Mouse (Mus musculus) lung, embryonic 14.5 days (tissue): Measurements from ENCODE around the gene Vamp8. TPM values are rescaled to one million over a fixed set of nuclear protein-coding genes. Genes with fewer than 3 reads are reported as not detected.

ENCODE experiments used
- ATAC-seq: fragments of 200-750 bp; cut with Nextera tagmentation; 2 replicates; pipeline ENCODE4 v1.8.0; 2017; ENCODE audit warnings: mild to moderate bottlenecking, moderate TSS enrichment, moderate library complexity; ENCODE audit not compliant: insufficient read depth
- DNase-seq: peaks from one replicate; pipeline ENCODE4 v3.0.0-alpha.2; 2015
- H3K27ac ChIP-seq: fragments of 300-500 bp; sonication (generic); 2 replicates; pipeline ENCODE4 v1.5.1; 2014; ENCODE audit warnings: low read depth, mild to moderate bottlenecking, moderate library complexity
- H3K27me3 ChIP-seq: fragments of 300-500 bp; sonication (generic); 2 replicates; pipeline ENCODE4 v1.6.1; 2014; ENCODE audit warnings: low read length, control low read depth; ENCODE audit not compliant: insufficient read depth
- H3K36me3 ChIP-seq: fragments of 300-500 bp; sonication (generic); 2 replicates; pipeline ENCODE4 v1.6.1; 2014; ENCODE audit warnings: control low read depth; ENCODE audit not compliant: insufficient read depth
- H3K4me1 ChIP-seq: fragments of 300-500 bp; sonication (generic); 2 replicates; pipeline ENCODE4 v1.6.1; 2014; ENCODE audit warnings: antibody characterized with exemption, control low read depth; ENCODE audit not compliant: insufficient read depth
- H3K4me2 ChIP-seq: fragments of 300-500 bp; sonication (generic); 2 replicates; pipeline ENCODE4 v1.6.1; 2014; ENCODE audit warnings: mild to moderate bottlenecking
- H3K4me3 ChIP-seq: fragments of 300-500 bp; sonication (generic); 2 replicates; pipeline ENCODE4 v1.5.1; 2014; ENCODE audit warnings: low read depth, low read length
- H3K9ac ChIP-seq: fragments of 300-500 bp; sonication (generic); 2 replicates; pipeline ENCODE4 v1.6.1; 2014
- H3K9me3 ChIP-seq: fragments of 300-500 bp; sonication (generic); 2 replicates; pipeline ENCODE4 v1.6.1; 2016; ENCODE audit warnings: low read depth, low read length, control low read depth
- CTCF ChIP-seq: IDR thresholded peaks from 2 replicates; pipeline ENCODE4 v1.5.1; 2016; ENCODE audit warnings: antibody characterized with exemption, low read depth
- WGBS: fragments of 180-500 bp; shearing (Covaris S2); extraction: QIAGEN DNeasy Blood & Tissue Kit; methylation state at CpG from one replicate; pipeline ENCODE4 v1.1.7; 2014; 5-methylcytosine and 5-hydroxymethylcytosine counted together
- polyA plus RNA-seq: library from polyadenylated mRNA; unstranded; fragments of >200 nt; fragmentation: Nextera tagmentation; extraction: Ambion mirVana; gene quantifications from 2 replicates; pipeline ENCODE4 v1.2.1, GENCODE M21; 2014

The Vamp8 gene
- polyA plus RNA-seq, 1 experiment from 2014 or later: 132 TPM

DNA sequence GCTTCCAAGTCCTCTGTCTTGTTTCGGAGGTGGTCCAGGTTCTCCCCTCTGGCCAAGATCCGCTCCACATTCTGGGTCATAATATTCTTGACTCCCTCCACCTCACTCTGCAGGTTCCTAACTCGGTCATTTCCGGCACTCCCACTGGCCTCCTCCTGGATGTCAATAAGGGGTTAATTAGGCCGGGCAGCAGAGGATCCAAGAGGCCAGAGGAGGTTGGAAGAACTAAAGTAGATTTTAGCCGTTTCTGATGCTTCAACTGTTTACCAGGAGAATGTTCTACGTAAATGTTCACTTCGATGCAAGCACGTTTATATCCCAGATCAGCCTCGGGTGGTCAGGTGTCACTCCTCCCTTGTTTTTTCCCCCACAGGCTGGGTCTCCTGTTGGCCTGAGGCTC lies 2.2 kb downstream of the Vamp8 start:
- DNase-seq (no peak), ATAC-seq (no peak)
- WGBS: 59% methylated on average over 10 of the region's 10 CpGs
- Histone ChIP-seq H3K4me1 (0 out of 2 replicates have a peak, but pooled peaks cover 7% of the 10 kb centered on the region), H3K27ac (no peak overlapping the region), H3K9ac (no peak overlapping the region; the same call in 1 of the 2 replicates), H3K9me3 (no peaks in the 10 kb centered on the region), H3K36me3 (peaks cover 26% of the 10 kb centered on the region), H3K4me3 (no peak overlapping the region), H3K27me3 (no peaks in the 10 kb centered on the region), H3K4me2 (peak overlapping the region; percentile 69; the same call in 1 of the 2 replicates)
- no peak for TF ChIP-seq CTCF

DNA sequence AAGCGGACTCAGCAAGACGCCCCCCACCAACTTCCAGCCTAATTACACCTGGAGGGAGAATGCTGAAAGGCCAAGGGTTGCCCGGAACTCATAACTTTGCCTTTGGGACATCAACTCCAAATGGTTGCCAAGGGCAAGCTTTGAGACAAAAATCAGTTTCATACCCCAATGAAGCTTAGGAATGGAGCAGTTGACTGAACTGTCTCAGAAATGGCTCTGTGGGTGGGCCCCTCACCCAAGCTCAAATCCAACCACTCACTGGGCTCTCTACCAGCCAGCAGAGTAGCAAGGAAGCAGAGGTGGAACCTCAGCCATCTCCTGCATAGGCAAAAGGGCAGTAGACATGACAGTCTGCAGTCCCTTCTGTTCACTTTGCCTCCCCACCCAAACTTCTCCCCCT lies 2.7 kb downstream of the Vamp8 start:
- Histone ChIP-seq H3K4me1 (0 out of 2 replicates have a peak, but pooled peaks cover 7% of the 10 kb centered on the region), H3K9ac (no peak overlapping the region), H3K36me3 (peaks cover 26% of the 10 kb centered on the region), H3K4me2 (no peak overlapping the region; the same call in 1 of the 2 replicates), H3K4me3 (no peak overlapping the region), H3K27ac (no peak overlapping the region), H3K9me3 (no peaks in the 10 kb centered on the region), H3K27me3 (no peaks in the 10 kb centered on the region)
- no peak for DNase-seq
- 85% methylated on average over 3 of the region's 3 CpGs for WGBS
- no peak for TF ChIP-seq CTCF
- no peak for ATAC-seq

DNA sequence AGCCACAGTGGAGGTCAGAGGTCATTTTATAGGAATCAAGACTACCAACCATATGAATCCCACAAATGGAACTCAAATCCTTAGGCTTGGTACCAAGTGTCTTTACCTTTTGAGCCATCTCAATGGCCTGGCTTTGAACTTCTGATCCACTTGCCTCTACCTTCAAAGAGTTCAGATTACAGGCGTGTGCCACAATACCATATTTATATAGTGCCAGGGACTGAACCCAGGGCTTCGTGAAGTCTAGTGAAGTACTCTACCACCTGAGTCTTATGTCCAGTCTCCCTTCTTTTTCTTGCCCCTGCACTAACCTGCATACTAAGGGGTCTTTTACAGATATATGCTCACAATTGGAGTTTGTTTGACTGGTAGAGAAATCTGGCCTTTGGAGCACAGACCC lies 3.9 kb downstream of the Vamp8 start:
- no peak overlapping the region for H3K9ac ChIP-seq
- H3K27me3 ChIP-seq: no peaks in the 10 kb centered on the region
- ATAC-seq (no peak), DNase-seq (no peak)
- H3K27ac ChIP-seq: no peak overlapping the region
- TF ChIP-seq CTCF: no peak
- WGBS: 91% methylated on average over 2 of the region's 2 CpGs
- no peaks in the 10 kb centered on the region for H3K9me3 ChIP-seq
- no peak overlapping the region for H3K4me3 ChIP-seq
- 0 out of 2 replicates have a peak, but pooled peaks cover 7% of the 10 kb centered on the region for H3K4me1 ChIP-seq
- peaks cover 26% of the 10 kb centered on the region for H3K36me3 ChIP-seq
- H3K4me2 ChIP-seq: no peak overlapping the region

DNA sequence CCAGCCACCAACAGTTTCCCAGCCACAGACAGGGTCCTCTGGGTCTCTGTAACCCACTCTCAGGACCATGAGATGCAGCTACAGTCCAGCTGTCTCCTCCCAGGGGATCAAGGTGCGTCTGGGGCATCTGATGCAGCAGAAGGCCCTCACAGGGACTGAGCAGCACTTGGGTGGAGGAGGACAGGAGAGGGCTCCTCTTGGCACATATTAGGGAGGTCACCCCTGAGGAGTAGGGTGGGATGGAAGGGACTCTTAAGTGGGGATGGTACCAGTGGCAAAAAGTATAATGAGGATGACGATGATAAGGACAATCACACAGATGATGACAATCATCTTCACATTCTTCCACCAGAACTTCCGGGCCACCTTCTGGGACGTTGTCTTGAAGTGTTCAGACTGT lies 5.2 kb downstream of the Vamp8 start:
- no peak for DNase-seq
- no peak for TF ChIP-seq CTCF

DNA sequence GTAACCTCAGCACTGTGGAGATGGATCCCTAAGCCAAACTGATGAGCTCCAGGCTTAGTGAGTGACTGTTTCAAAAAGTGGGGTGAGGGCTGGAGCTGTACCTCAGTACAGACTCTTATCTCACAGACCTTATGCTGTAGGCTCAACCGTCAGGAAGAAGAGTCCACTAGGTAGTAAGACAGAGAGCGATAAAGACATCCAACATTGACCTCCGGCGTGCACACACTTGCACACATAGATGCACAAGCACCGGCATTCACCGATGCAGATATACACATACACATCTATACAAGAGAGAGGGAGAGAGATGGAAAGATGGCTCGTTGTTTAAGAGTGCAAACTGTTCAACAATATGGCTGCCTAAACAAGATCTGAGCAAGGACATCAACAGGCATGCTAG lies 6.6 kb downstream of the Vamp8 start:
- Histone ChIP-seq H3K27me3 (no peaks in the 10 kb centered on the region), H3K27ac (no peak overlapping the region), H3K4me2 (no peak overlapping the region), H3K36me3 (peaks cover 26% of the 10 kb centered on the region), H3K9ac (no peak overlapping the region), H3K4me3 (no peak overlapping the region), H3K4me1 (0 out of 2 replicates have a peak, but pooled peaks cover 3% of the 10 kb centered on the region), H3K9me3 (no peaks in the 10 kb centered on the region)
- no peak for DNase-seq
- no peak for ATAC-seq
- no peak for TF ChIP-seq CTCF
- 92% methylated on average over 7 of the region's 7 CpGs for WGBS

More for the DNA sequence above, 5.2 kb downstream of the Vamp8 start:
- Histone ChIP-seq H3K27me3 (no peaks in the 10 kb centered on the region), H3K4me1 (0 out of 2 replicates have a peak, but pooled peaks cover 7% of the 10 kb centered on the region), H3K4me3 (no peak overlapping the region), H3K4me2 (no peak overlapping the region), H3K27ac (no peak overlapping the region), H3K9me3 (no peaks in the 10 kb centered on the region), H3K9ac (no peak overlapping the region), H3K36me3 (peaks cover 26% of the 10 kb centered on the region)
- WGBS: 63% methylated on average over 4 of the region's 4 CpGs
- ATAC-seq: no peak

DNA sequence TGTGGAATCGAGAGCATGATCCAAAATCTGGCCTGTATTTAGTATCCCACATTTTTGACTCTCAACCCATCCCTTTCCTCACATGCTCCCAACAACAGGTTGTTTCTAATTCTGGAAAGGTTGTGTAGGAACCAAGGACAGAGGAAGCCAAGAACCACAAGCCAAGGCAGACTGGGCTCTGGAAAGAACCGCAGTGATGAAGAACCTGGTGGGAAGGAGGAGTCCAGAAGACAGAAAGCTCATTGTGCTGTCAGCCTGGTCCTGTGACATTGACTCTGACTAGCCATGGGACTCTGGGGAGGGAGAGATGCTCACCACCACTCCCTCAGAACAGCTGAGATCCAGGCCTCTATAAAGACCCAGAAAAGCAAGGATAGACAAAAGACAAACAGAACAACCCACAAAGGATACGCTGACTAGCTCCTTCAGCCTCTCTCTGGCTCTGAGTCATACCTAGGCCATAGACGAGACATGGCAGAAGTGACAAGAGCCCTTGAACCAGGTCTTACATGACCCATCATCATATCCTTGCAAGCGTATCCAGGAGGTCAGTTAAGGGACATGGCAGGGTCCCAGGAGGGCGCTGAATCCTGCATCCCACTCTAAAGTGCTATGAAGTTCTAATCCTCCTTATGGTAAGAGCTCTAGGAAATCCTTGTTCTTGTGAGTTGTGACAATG lies 7.2 kb downstream of the Vamp8 start:
- Histone ChIP-seq H3K4me2 (no peak overlapping the region), H3K9me3 (no peaks in the 10 kb centered on the region), H3K9ac (no peak overlapping the region), H3K27me3 (no peaks in the 10 kb centered on the region), H3K27ac (no peak overlapping the region), H3K4me3 (no peak overlapping the region), H3K4me1 (no peaks in the 10 kb centered on the region), H3K36me3 (peaks cover 20% of the 10 kb centered on the region)
- DNase-seq: no peak
- no peak for ATAC-seq
- WGBS: 80% methylated on average over 6 of the region's 6 CpGs
- no peak for TF ChIP-seq CTCF

DNA sequence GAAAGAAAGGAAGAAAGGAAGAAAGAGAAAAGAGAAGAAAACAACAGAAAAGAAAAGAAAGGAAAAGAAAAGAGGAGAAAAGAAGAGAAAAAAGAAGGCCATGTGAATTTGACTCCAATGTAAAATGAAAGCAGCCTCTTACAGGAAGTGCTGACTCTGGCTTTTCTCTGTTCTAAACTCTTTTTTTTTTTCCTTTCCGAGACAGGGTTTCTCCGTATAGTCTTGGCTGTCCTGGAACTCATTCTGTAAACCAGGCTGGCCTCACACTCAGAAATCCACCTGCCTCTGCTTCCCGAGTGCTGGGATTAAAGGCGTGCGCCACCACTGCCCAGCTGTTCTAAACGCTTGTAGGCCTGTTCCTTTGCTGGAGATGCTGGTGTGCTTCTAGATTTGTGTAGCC lies 8.0 kb downstream of the Vamp8 start:
- H3K9me3 ChIP-seq: no peaks in the 10 kb centered on the region
- H3K4me3 ChIP-seq: no peak overlapping the region
- ATAC-seq (no peak), DNase-seq (no peak)
- H3K4me2 ChIP-seq: no peak overlapping the region
- WGBS: 72% methylated on average over 6 of the region's 6 CpGs
- no peaks in the 10 kb centered on the region for H3K4me1 ChIP-seq
- no peak for TF ChIP-seq CTCF
- H3K27me3 ChIP-seq: no peaks in the 10 kb centered on the region
- no peak overlapping the region for H3K9ac ChIP-seq
- no peak overlapping the region for H3K27ac ChIP-seq
- peaks cover 16% of the 10 kb centered on the region for H3K36me3 ChIP-seq
